Mouse (Mus musculus) midbrain, postnatal 0 days (tissue): ENCODE data around the gene P4ha1. TPM values are rescaled to one million over a fixed set of nuclear protein-coding genes. Genes with fewer than 3 reads are reported as not detected.

Experiments
- ATAC-seq: fragments of 200-750 bp; cut with Nextera tagmentation; 2 replicates; pipeline ENCODE4 v1.8.0; 2017; ENCODE audit warnings: moderate number of reproducible peaks, mild to moderate bottlenecking, moderate TSS enrichment, moderate library complexity; ENCODE audit not compliant: low FRiP score
- DNase-seq: peaks from one replicate; pipeline ENCODE4 v3.0.0-alpha.2; 2015; ENCODE audit warnings: low spot score
- H3K27ac ChIP-seq: fragments of 300-500 bp; sonication (generic); 2 replicates; pipeline ENCODE4 v1.5.1; 2014; ENCODE audit warnings: low read depth, mild to moderate bottlenecking, low read length, mixed read lengths
- H3K27me3 ChIP-seq: fragments of 300-500 bp; sonication (generic); 2 replicates; pipeline ENCODE4 v1.6.1; 2014; ENCODE audit warnings: low read length, control low read depth, mixed read lengths; ENCODE audit not compliant: insufficient read depth
- H3K36me3 ChIP-seq: fragments of 300-500 bp; sonication (generic); 2 replicates; pipeline ENCODE4 v1.6.1; 2014; ENCODE audit warnings: low read length, control low read depth, mixed read lengths; ENCODE audit not compliant: insufficient read depth
- H3K4me1 ChIP-seq: fragments of 300-500 bp; sonication (generic); 2 replicates; pipeline ENCODE4 v1.6.1; 2014; ENCODE audit warnings: mild to moderate bottlenecking, control low read depth, antibody characterized with exemption, low read length, mixed read lengths; ENCODE audit not compliant: insufficient read depth
- H3K4me2 ChIP-seq: fragments of 300-500 bp; sonication (generic); 2 replicates; pipeline ENCODE4 v1.6.1; 2014; ENCODE audit warnings: low read depth, mild to moderate bottlenecking, low read length, mixed read lengths; ENCODE audit not compliant: poor library complexity, severe bottlenecking
- H3K4me3 ChIP-seq: fragments of 300-500 bp; sonication (generic); 2 replicates; pipeline ENCODE4 v1.5.1; 2014; ENCODE audit warnings: low read depth, mild to moderate bottlenecking, low read length, moderate library complexity
- H3K9ac ChIP-seq: fragments of 300-500 bp; sonication (generic); replicated peaks from 2 replicates; pipeline ENCODE4 v1.6.1; 2014; ENCODE audit warnings: mild to moderate bottlenecking, low read length, moderate library complexity, mixed read lengths; ENCODE audit not compliant: poor library complexity, severe bottlenecking
- H3K9me3 ChIP-seq: fragments of 300-500 bp; sonication (generic); 2 replicates; pipeline ENCODE4 v1.6.1; 2016; ENCODE audit warnings: low read length, control low read depth
- CTCF ChIP-seq: IDR thresholded peaks from 2 replicates; pipeline ENCODE4 v1.5.1; 2016; ENCODE audit warnings: antibody characterized with exemption, mild to moderate bottlenecking
- WGBS: fragments of 180-500 bp; shearing (Covaris S2); extraction: QIAGEN DNeasy Blood & Tissue Kit; methylation state at CpG from one replicate; pipeline ENCODE4 v1.1.7; 2014; 5-methylcytosine and 5-hydroxymethylcytosine counted together
- polyA plus RNA-seq: library from polyadenylated mRNA; unstranded; fragments of >200 nt; fragmentation: Nextera tagmentation; extraction: Ambion mirVana; gene quantifications from 2 replicates; pipeline ENCODE4 v1.2.1, GENCODE M21; 2015
- total RNA-seq: library from RNA; depleted of rRNA; stranded (reverse); fragments of >200 nt; gene quantifications from 2 replicates; pipeline ENCODE4 v1.2.3, GENCODE M21; 2014

P4ha1 gene
- total and polyA plus RNA-seq, 2 experiments from 2014 or later, result 14.2 to 25.9 TPM

- no peak for ATAC-seq
- no peak for TF ChIP-seq CTCF
- DNase-seq, result no peak
- Histone ChIP-seq H3K9me3 (no peaks in the 10 kb centered on the region), H3K27ac (no peak overlapping the region), H3K4me1 (no peaks in the 10 kb centered on the region), H3K36me3 (peaks cover 32% of the 10 kb centered on the region), H3K4me2 (no peak overlapping the region), H3K4me3 (no peak overlapping the region), H3K27me3 (no peaks in the 10 kb centered on the region), H3K9ac (no peak overlapping the region)
- WGBS, result 91% methylated on average over 12 of the region's 12 CpGs
Observed at GRCm38 (mm10) chr10:59354120-59354519, 31.0 kb downstream of the P4ha1 start.

DNA sequence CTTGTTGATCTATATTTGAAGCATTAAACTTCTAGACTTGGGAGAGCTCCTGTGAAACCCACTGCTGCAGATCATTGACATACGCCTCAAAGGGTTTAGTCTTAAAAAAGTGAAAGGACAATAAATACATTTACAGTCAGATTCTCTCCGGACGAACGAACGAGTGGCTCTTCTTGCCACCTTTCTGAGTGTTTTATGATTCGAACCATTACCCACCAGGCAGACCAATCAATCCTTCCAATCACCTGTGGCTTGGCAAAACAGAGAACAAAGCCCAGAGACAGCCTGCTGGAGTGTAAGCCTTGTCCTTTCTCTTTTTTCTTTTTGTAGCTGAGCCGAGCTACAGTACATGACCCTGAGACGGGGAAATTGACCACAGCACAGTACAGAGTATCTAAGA is 31.9 kb downstream of the P4ha1 start:
- no peak for ATAC-seq
- H3K36me3 ChIP-seq, result peaks cover 31% of the 10 kb centered on the region
- no peak overlapping the region for H3K4me3 ChIP-seq
- TF ChIP-seq CTCF, result no peak
- WGBS, result 88% methylated on average over 8 of the region's 8 CpGs
- H3K27ac ChIP-seq, result no peak overlapping the region
- H3K4me1 ChIP-seq, result no peaks in the 10 kb centered on the region
- no peak for DNase-seq
- no peak overlapping the region for H3K4me2 ChIP-seq
- H3K27me3 ChIP-seq, result no peaks in the 10 kb centered on the region
- H3K9ac ChIP-seq, result no peak overlapping the region
- H3K9me3 ChIP-seq, result no peaks in the 10 kb centered on the region

GRCm38 (mm10) chr10:59358744-59359143 is 35.6 kb downstream of the P4ha1 start:
- TF ChIP-seq CTCF, result peak; percentile 58
- 88% methylated on average over 4 of the region's 4 CpGs for WGBS

DNA sequence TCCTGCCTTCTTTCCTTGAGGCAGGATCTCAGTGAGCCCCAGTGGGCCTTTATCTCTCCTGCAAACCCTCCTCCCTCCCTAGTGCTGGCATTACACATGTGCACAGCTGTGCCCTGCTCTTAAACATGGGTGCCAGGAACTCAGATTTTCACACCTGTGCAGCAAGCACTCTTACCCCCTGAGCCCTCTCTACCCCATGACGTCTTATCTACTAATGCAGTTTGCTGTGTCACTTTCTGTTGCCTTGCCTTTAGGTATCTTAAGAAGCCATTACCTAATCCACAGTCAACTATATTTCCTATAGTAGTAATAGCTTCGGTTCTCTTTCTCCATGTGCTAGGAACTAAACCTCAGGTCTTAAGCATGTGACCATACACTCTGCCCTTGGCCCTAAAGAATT is 40.1 kb downstream of the P4ha1 start:
- no peak overlapping the region for H3K27ac ChIP-seq
- H3K4me1 ChIP-seq, result no peaks in the 10 kb centered on the region
- no peak overlapping the region for H3K9ac ChIP-seq
- H3K36me3 ChIP-seq, result peaks cover 35% of the 10 kb centered on the region
- H3K9me3 ChIP-seq, result no peaks in the 10 kb centered on the region
- ATAC-seq (no peak), DNase-seq (no peak)
- no peak overlapping the region for H3K4me2 ChIP-seq
- WGBS, result 93% methylated on average over 2 of the region's 2 CpGs
- TF ChIP-seq CTCF, result no peak
- H3K27me3 ChIP-seq, result no peaks in the 10 kb centered on the region
- no peak overlapping the region for H3K4me3 ChIP-seq

More at GRCm38 (mm10) chr10:59358744-59359143, 35.6 kb downstream of the P4ha1 start:
- no peaks in the 10 kb centered on the region for H3K9me3 ChIP-seq
- H3K4me1 ChIP-seq, result no peaks in the 10 kb centered on the region
- H3K4me2 ChIP-seq, result no peak overlapping the region
- no peak overlapping the region for H3K27ac ChIP-seq
- peaks cover 20% of the 10 kb centered on the region; the same call in 1 of the 2 replicates for H3K36me3 ChIP-seq
- no peak overlapping the region for H3K4me3 ChIP-seq
- DNase-seq, result peak; percentile 23
- no peaks in the 10 kb centered on the region for H3K27me3 ChIP-seq
- no peak for ATAC-seq
- H3K9ac ChIP-seq, result no peak overlapping the region

GRCm38 (mm10) chr10:59364551-59364950 is 41.5 kb downstream of the P4ha1 start:
- ATAC-seq (no peak), DNase-seq (no peak)
- no peak for TF ChIP-seq CTCF
- no peak overlapping the region for H3K4me3 ChIP-seq
- H3K9ac ChIP-seq, result no peak overlapping the region
- H3K4me2 ChIP-seq, result no peak overlapping the region
- no peaks in the 10 kb centered on the region for H3K27me3 ChIP-seq
- H3K4me1 ChIP-seq, result no peaks in the 10 kb centered on the region
- WGBS, result 93% methylated on average over 3 of the region's 3 CpGs
- H3K36me3 ChIP-seq, result peaks cover 42% of the 10 kb centered on the region
- no peak overlapping the region for H3K27ac ChIP-seq
- no peaks in the 10 kb centered on the region for H3K9me3 ChIP-seq

GRCm38 (mm10) chr10:59365804-59366589 is 42.9 kb downstream of the P4ha1 start:
- Histone ChIP-seq H3K9ac (no peak overlapping the region), H3K4me1 (no peaks in the 10 kb centered on the region), H3K4me2 (no peak overlapping the region), H3K4me3 (no peak overlapping the region), H3K9me3 (no peaks in the 10 kb centered on the region), H3K27ac (no peak overlapping the region), H3K27me3 (no peaks in the 10 kb centered on the region), H3K36me3 (peaks cover 56% of the 10 kb centered on the region)
- ATAC-seq (no peak), DNase-seq (no peak)
- WGBS, result 79% methylated on average over 5 of the region's 5 CpGs
- TF ChIP-seq CTCF, result no peak
